Mouse (Mus musculus) limb, embryonic 15.5 days (tissue): ENCODE results near the gene Pkn1. TPM values are rescaled to one million over a fixed set of nuclear protein-coding genes. Genes with fewer than 3 reads are reported as not detected.
A peak's percentile ranks its signal among the peaks of the same experiment; 100 is the strongest.

Source experiments
- ATAC-seq: fragments of 200-750 bp; cut with Nextera tagmentation; 2 replicates; pipeline ENCODE4 v1.8.0; 2017; ENCODE audit warnings: low read depth, moderate TSS enrichment; ENCODE audit not compliant: insufficient number of reproducible peaks, low FRiP score, low TSS enrichment
- H3K27ac ChIP-seq: fragments of 300-500 bp; sonication (generic); 2 replicates; pipeline ENCODE4 v1.5.1; 2015; ENCODE audit warnings: moderate library complexity, mild to moderate bottlenecking, inconsistent platforms
- H3K27me3 ChIP-seq: fragments of 300-500 bp; sonication (generic); 2 replicates; pipeline ENCODE4 v1.6.1; 2015; ENCODE audit warnings: inconsistent platforms
- H3K36me3 ChIP-seq: fragments of 300-500 bp; sonication (generic); 2 replicates; pipeline ENCODE4 v1.6.1; 2015; ENCODE audit warnings: inconsistent platforms
- H3K4me1 ChIP-seq: fragments of 300-500 bp; sonication (generic); 2 replicates; pipeline ENCODE4 v1.6.1; 2015; ENCODE audit warnings: inconsistent platforms
- H3K4me2 ChIP-seq: fragments of 300-500 bp; sonication (generic); 2 replicates; pipeline ENCODE4 v1.6.1; 2015; ENCODE audit warnings: mild to moderate bottlenecking, inconsistent platforms
- H3K4me3 ChIP-seq: fragments of 300-500 bp; sonication (generic); 2 replicates; pipeline ENCODE4 v1.5.1; 2015; ENCODE audit warnings: mild to moderate bottlenecking, inconsistent platforms
- H3K9ac ChIP-seq: fragments of 300-500 bp; sonication (generic); 2 replicates; pipeline ENCODE4 v1.6.1; 2015; ENCODE audit warnings: inconsistent platforms
- H3K9me3 ChIP-seq: fragments of 300-500 bp; sonication (generic); 2 replicates; pipeline ENCODE4 v1.6.1; 2016; ENCODE audit warnings: inconsistent platforms
- WGBS: fragments of 180-500 bp; shearing (Covaris S2); methylation state at CpG from one replicate; pipeline ENCODE4 v1.1.7; 2015; 5-methylcytosine and 5-hydroxymethylcytosine counted together
- polyA plus RNA-seq: library from polyadenylated mRNA; unstranded; fragments of >200 nt; fragmentation: Nextera tagmentation; extraction: Ambion mirVana; gene quantifications from 2 replicates; pipeline ENCODE4 v1.2.1, GENCODE M21; 2015

Gene Pkn1
- 19.6 and 20.0 TPM in 2 replicates for polyA plus RNA-seq

DNA sequence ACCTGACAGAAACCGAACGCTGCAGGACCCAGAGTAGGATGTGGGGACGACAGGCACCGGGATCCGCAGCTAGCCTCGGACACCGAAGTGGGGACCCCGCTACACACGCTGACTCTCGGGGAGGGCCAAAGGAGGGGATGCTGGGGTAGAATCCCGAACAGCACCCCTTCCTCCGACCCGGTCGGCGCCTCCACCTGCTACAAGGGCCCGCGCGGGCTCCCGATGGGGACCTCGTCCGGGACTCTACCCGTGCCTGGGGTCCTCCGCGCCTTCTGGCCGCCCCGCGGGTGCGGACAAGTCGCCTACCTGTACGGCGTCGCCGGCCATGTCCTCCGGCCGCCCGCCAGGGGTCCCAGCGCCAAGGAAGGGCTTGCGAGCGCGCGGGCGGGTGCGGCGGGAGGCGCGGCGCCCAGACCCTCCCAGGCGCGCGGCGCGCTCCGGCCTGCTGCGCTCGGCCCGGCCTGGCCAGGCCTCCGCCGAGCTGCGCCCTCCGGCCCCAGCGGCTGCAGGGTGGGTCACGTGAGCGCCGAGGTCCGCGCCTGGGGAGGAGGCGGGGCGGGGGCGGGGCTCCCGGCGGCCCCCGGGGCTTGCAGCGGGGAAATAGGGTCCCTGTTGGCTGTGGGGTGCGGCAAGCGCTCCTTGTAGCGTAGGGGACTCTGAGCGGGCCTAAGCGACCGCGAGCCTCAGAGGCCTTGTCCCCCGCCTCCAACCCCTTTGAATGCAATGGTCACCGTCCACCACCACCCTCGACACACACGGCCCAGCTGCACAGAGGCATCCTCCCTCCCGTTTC lies at the start of gene Pkn1:
Gene Pkn1, minus strand, starts transcription at position 519 of the 793 bp plus-strand sequence.
- Histone ChIP-seq H3K9me3 (no peaks in the 10 kb centered on the region), H3K27me3 (no peaks in the 10 kb centered on the region), H3K4me2 (peak within 1 kb of the TSS; percentile 90), H3K36me3 (no peaks in the 10 kb centered on the region), H3K4me3 (peak within 1 kb of the TSS; percentile 89), H3K27ac (peak within 1 kb of the TSS; percentile 80), H3K4me1 (peaks cover 34% of the 10 kb centered on the region), H3K9ac (peak within 1 kb of the TSS; percentile 91)
- peak; percentile 82 for ATAC-seq
- under 1% methylated on average over 77 of the region's 85 CpGs for WGBS

DNA sequence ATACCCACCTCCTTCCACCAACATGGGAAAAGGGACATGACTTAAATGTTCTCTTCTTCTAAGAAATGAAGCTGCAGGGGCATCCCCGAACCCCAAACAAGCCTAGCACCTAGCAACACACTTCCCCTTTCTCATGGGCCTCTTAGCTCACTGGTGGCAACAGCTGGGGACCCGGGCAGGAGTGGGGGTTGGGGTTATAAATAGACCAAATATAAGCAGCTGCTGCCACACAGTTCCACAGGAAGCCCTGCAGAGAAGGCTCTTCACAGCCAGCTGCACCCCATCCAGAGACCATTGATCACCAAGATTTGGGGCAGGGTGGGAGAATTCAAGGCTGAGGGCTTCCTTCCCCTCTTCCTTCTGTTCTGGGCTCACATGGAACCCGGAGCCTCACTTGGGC lies 49.7 kb upstream of the Pkn1 start:
- Histone ChIP-seq H3K27ac (peak overlapping the region; percentile 73), H3K9ac (no peak overlapping the region), H3K9me3 (no peaks in the 10 kb centered on the region), H3K4me3 (no peak overlapping the region), H3K4me2 (no peak overlapping the region), H3K27me3 (peaks cover 14% of the 10 kb centered on the region), H3K36me3 (no peaks in the 10 kb centered on the region), H3K4me1 (peaks cover 15% of the 10 kb centered on the region)
- ATAC-seq, result no peak
- 32% methylated on average over 3 of the region's 3 CpGs for WGBS

DNA sequence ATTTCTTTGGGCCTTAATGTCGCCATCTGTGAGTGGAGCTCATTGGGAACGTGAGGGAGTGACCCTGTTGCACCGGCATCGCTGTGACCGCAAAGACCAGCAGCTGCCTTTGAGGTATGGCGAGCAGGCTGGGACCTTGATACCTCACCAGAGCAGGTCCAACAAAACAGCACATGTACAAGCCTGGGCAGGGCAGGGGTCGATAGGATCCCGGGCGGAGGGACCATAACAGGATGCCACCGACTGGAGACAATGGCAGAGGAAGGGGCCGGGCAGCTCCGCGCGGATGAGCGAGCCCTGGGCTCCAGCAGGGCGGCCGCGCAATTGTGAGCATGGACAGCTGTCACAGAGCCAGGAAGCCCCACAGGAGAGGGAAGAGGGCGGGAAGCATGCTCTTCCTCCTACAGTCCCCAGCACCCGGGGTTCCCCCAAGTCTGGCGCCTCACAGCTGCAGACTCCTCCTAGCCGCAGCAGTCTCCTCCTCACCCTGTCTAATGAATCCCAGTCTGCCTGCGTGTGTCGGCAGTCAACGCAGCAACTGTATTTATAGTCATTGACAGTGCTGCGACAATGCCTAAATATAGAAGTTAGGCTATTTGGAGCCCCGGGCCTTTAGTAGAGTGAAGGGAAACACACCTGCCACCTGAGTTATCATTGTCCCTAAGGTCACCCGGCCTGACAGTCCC lies 48.8 kb upstream of the Pkn1 start:
- peak overlapping the region; percentile 32 for H3K4me3 ChIP-seq
- no peaks in the 10 kb centered on the region for H3K9me3 ChIP-seq
- H3K4me1 ChIP-seq, result peaks cover 15% of the 10 kb centered on the region
- ATAC-seq, result peak; percentile 81; the same call in 1 of the 2 replicates
- peaks cover 14% of the 10 kb centered on the region for H3K27me3 ChIP-seq
- peak overlapping the region; percentile 73 for H3K27ac ChIP-seq
- H3K9ac ChIP-seq, result no peak overlapping the region
- H3K4me2 ChIP-seq, result peak overlapping the region; percentile 60
- no peaks in the 10 kb centered on the region for H3K36me3 ChIP-seq
- 4% methylated on average over 28 of the region's 28 CpGs for WGBS

GRCm38 (mm10) chr8:83744070-83744469 lies 45.1 kb upstream of the Pkn1 start:
- H3K9ac ChIP-seq, result no peak overlapping the region
- H3K9me3 ChIP-seq, result no peaks in the 10 kb centered on the region
- ATAC-seq, result no peak
- H3K27ac ChIP-seq, result no peak overlapping the region
- H3K4me2 ChIP-seq, result no peak overlapping the region
- peaks cover 14% of the 10 kb centered on the region for H3K27me3 ChIP-seq
- 80% methylated on average over 4 of the region's 4 CpGs for whole genome bisulfite sequencing
- H3K4me1 ChIP-seq, result peaks cover 39% of the 10 kb centered on the region
- H3K36me3 ChIP-seq, result no peaks in the 10 kb centered on the region
- H3K4me3 ChIP-seq, result no peak overlapping the region

DNA sequence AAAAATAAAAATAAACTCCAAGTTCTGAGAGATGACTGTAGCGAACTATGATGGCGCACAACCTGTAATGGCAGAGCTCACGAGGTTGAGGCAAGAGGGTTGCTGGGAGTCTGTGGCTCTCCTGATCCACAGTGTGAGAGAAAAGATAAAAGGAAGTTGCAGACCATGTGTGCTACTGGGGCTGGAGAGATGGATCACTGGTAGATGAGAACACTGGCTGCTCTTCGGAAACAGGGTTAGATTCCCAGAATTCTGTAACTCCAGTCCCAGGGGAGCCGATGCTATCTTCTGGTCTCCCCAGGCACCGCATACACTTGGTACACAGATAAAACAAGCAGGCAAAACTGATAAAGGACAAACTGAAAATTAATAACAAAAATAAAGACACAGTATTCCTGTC lies 44.0 kb upstream of the Pkn1 start:
- no peak overlapping the region for H3K4me3 ChIP-seq
- H3K27me3 ChIP-seq, result peaks cover 4% of the 10 kb centered on the region
- H3K27ac ChIP-seq, result no peak overlapping the region
- H3K4me2 ChIP-seq, result no peak overlapping the region
- H3K9me3 ChIP-seq, result no peaks in the 10 kb centered on the region
- no peak overlapping the region for H3K9ac ChIP-seq
- peaks cover 41% of the 10 kb centered on the region for H3K4me1 ChIP-seq
- H3K36me3 ChIP-seq, result no peaks in the 10 kb centered on the region
- ATAC-seq, result no peak
- WGBS, result 92% methylated on average over 6 of the region's 6 CpGs

GRCm38 (mm10) chr8:83741849-83742655 lies 43.1 kb upstream of the Pkn1 start:
- peak overlapping the region; percentile 59 for H3K4me3 ChIP-seq
- no peak for ATAC-seq
- H3K27ac ChIP-seq, result peak overlapping the region; percentile 81
- H3K9me3 ChIP-seq, result no peaks in the 10 kb centered on the region
- peaks cover 44% of the 10 kb centered on the region for H3K4me1 ChIP-seq
- no peaks in the 10 kb centered on the region for H3K27me3 ChIP-seq
- no peaks in the 10 kb centered on the region for H3K36me3 ChIP-seq
- peak overlapping the region; percentile 92 for H3K4me2 ChIP-seq
- H3K9ac ChIP-seq, result no peak overlapping the region
- 76% methylated on average over 19 of the region's 19 CpGs for WGBS

- ATAC-seq, result peak; percentile 55
- H3K4me1 ChIP-seq, result peaks cover 47% of the 10 kb centered on the region
- 2% methylated on average over 52 of the region's 56 CpGs for WGBS
These were observed 42.2 kb upstream of the Pkn1 start, which contains the start of gene Adgre5 for GRCm38 (mm10) chr8:83740976-83741741. Adgre5 (minus strand) TSS chr8:83741326.

GRCm38 (mm10) chr8:83740586-83740975 lies 41.6 kb upstream of the Pkn1 start:
- Histone ChIP-seq H3K4me3 (peak overlapping the region; percentile 59), H3K27ac (peak overlapping the region; percentile 81), H3K36me3 (no peaks in the 10 kb centered on the region), H3K27me3 (no peaks in the 10 kb centered on the region), H3K4me2 (peak overlapping the region; percentile 92), H3K4me1 (peaks cover 47% of the 10 kb centered on the region), H3K9me3 (no peaks in the 10 kb centered on the region), H3K9ac (peak overlapping the region; percentile 58)
- WGBS, result 17% methylated on average over 3 of the region's 3 CpGs
- ATAC-seq, result no peak

More at GRCm38 (mm10) chr8:83740976-83741741, 42.2 kb upstream of the Pkn1 start, which contains the start of gene Adgre5:
- H3K4me2 ChIP-seq, result peak within 1 kb of the TSS; percentile 92
- H3K9me3 ChIP-seq, result no peaks in the 10 kb centered on the region
- H3K27ac ChIP-seq, result peak within 1 kb of the TSS; percentile 81
- H3K4me3 ChIP-seq, result peak within 1 kb of the TSS; percentile 59
- no peaks in the 10 kb centered on the region for H3K36me3 ChIP-seq
- H3K27me3 ChIP-seq, result no peaks in the 10 kb centered on the region
- H3K9ac ChIP-seq, result peak within 1 kb of the TSS; percentile 58

- WGBS, result 28% methylated on average over 8 of the region's 8 CpGs
- no peaks in the 10 kb centered on the region for H3K36me3 ChIP-seq
- H3K4me3 ChIP-seq, result peak overlapping the region; percentile 59
- H3K27ac ChIP-seq, result peak overlapping the region; percentile 81
- ATAC-seq, result no peak
- H3K9ac ChIP-seq, result no peak overlapping the region
- no peaks in the 10 kb centered on the region for H3K9me3 ChIP-seq
- H3K27me3 ChIP-seq, result no peaks in the 10 kb centered on the region
- H3K4me1 ChIP-seq, result peaks cover 47% of the 10 kb centered on the region
- peak overlapping the region; percentile 92 for H3K4me2 ChIP-seq
These were observed 40.9 kb upstream of the Pkn1 start for GRCm38 (mm10) chr8:83739711-83740468.

- Histone ChIP-seq H3K4me3 (peak overlapping the region; percentile 59), H3K36me3 (no peaks in the 10 kb centered on the region), H3K4me2 (peak overlapping the region; percentile 92), H3K9me3 (no peaks in the 10 kb centered on the region), H3K27ac (peak overlapping the region; percentile 81), H3K4me1 (peaks cover 47% of the 10 kb centered on the region), H3K9ac (no peak overlapping the region), H3K27me3 (no peaks in the 10 kb centered on the region)
- 45% methylated on average over 10 of the region's 10 CpGs for WGBS
- peak; percentile 50 for ATAC-seq
These were observed 40.2 kb upstream of the Pkn1 start for GRCm38 (mm10) chr8:83738949-83739710.
